Mouse (Mus musculus) liver, embryonic 13.5 days (tissue): ENCODE results near the gene Rbms3. TPM values are rescaled to one million over a fixed set of nuclear protein-coding genes. Genes with fewer than 3 reads are reported as not detected.

Source experiments
- ATAC-seq: fragments of 200-750 bp; cut with Nextera tagmentation; 2 replicates; pipeline ENCODE4 v1.8.0; 2017; ENCODE audit warnings: low read depth, mild to moderate bottlenecking, moderate number of reproducible peaks, moderate library complexity
- DNase-seq: peaks from one replicate; pipeline ENCODE4 v3.0.0; 2022
- H3K27ac ChIP-seq: fragments of 300-500 bp; sonication (generic); 2 replicates; pipeline ENCODE4 v1.5.1; 2015; ENCODE audit warnings: moderate library complexity, mild to moderate bottlenecking, inconsistent platforms
- H3K27me3 ChIP-seq: fragments of 300-500 bp; sonication (generic); 2 replicates; pipeline ENCODE4 v1.6.1; 2015; ENCODE audit warnings: mild to moderate bottlenecking, inconsistent platforms
- H3K36me3 ChIP-seq: fragments of 300-500 bp; sonication (generic); 2 replicates; pipeline ENCODE4 v1.6.1; 2015; ENCODE audit warnings: mild to moderate bottlenecking, inconsistent platforms
- H3K4me1 ChIP-seq: fragments of 300-500 bp; sonication (generic); replicated peaks from 2 replicates; pipeline ENCODE4 v1.6.1; 2015; ENCODE audit warnings: inconsistent platforms
- H3K4me2 ChIP-seq: fragments of 300-500 bp; sonication (generic); 2 replicates; pipeline ENCODE4 v1.6.1; 2015; ENCODE audit warnings: inconsistent platforms, mild to moderate bottlenecking, moderate library complexity
- H3K4me3 ChIP-seq: fragments of 300-500 bp; sonication (generic); replicated peaks from 2 replicates; pipeline ENCODE4 v1.5.1; 2015; ENCODE audit warnings: mild to moderate bottlenecking, inconsistent platforms
- H3K9ac ChIP-seq: fragments of 300-500 bp; sonication (generic); 2 replicates; pipeline ENCODE4 v1.6.1; 2015; ENCODE audit warnings: mild to moderate bottlenecking, inconsistent platforms
- H3K9me3 ChIP-seq: fragments of 300-500 bp; sonication (generic); replicated peaks from 2 replicates; pipeline ENCODE4 v1.6.1; 2016; ENCODE audit warnings: inconsistent platforms
- WGBS: fragments of 180-500 bp; shearing (Covaris S2); methylation state at CpG from one replicate; pipeline ENCODE4 v1.1.7; 2015; ENCODE audit not compliant: insufficient replicate concordance; 5-methylcytosine and 5-hydroxymethylcytosine counted together
- polyA plus RNA-seq: library from polyadenylated mRNA; unstranded; fragments of >200 nt; fragmentation: Nextera tagmentation; extraction: Ambion mirVana; gene quantifications from 2 replicates; pipeline ENCODE4 v1.2.1, GENCODE M21; 2015

Gene Rbms3
- polyA plus RNA-seq, 1 experiment from 2014 or later = 5.1 TPM

DNA sequence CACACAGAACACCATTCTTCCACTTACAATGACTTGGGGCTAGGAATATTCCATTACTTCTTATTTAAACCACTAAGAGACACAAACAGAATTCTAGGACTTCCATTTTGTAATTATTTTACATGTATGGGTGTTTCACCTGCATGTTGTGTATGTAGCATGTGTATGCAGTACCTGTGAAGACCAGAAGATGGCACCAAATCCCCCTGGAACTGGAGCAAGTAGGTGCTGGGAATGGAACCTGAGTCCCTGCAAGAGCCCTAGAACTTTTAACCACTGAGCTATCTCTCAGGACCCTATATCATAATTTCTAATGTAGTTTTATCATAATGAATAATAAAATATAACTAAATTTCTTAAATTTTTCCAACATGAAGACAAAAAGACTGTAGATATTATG is 319.9 kb downstream of the Rbms3 start:
- no peak overlapping the region for H3K27ac ChIP-seq
- no peak overlapping the region for H3K9ac ChIP-seq
- no peak overlapping the region for H3K4me2 ChIP-seq
- H3K4me3 ChIP-seq = no peak overlapping the region
- H3K36me3 ChIP-seq = no peaks in the 10 kb centered on the region
- ATAC-seq (no peak), DNase-seq (no peak)
- H3K27me3 ChIP-seq = no peaks in the 10 kb centered on the region
- peaks cover 6% of the 10 kb centered on the region for H3K9me3 ChIP-seq
- H3K4me1 ChIP-seq = no peaks in the 10 kb centered on the region

DNA sequence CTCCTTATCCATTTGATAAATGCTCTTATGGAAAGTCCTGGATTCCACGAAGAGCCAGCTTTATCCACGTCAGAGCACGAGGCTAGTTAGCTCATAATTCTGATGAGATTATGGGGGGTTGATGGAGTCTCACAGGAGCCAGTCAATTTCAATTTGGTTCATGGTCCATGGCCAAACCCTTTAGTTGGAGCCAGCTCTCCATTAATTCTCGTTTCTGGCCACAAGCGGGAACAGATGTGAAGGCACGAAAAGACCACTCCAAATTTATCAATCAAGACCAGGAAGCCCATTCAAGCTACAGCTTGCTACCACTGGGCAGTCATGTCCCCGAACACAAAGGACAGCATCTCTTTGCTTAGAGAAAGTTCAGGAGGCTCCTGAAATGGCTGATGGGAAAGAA is 330.7 kb downstream of the Rbms3 start:
- H3K4me2 ChIP-seq = no peak overlapping the region
- no peaks in the 10 kb centered on the region for H3K4me1 ChIP-seq
- H3K36me3 ChIP-seq = no peaks in the 10 kb centered on the region
- ATAC-seq (no peak), DNase-seq (no peak)
- WGBS = 69% methylated on average over 7 of the region's 7 CpGs
- no peak overlapping the region for H3K4me3 ChIP-seq
- no peak overlapping the region for H3K9ac ChIP-seq
- no peaks in the 10 kb centered on the region for H3K27me3 ChIP-seq
- no peak overlapping the region for H3K27ac ChIP-seq
- H3K9me3 ChIP-seq = no peaks in the 10 kb centered on the region

DNA sequence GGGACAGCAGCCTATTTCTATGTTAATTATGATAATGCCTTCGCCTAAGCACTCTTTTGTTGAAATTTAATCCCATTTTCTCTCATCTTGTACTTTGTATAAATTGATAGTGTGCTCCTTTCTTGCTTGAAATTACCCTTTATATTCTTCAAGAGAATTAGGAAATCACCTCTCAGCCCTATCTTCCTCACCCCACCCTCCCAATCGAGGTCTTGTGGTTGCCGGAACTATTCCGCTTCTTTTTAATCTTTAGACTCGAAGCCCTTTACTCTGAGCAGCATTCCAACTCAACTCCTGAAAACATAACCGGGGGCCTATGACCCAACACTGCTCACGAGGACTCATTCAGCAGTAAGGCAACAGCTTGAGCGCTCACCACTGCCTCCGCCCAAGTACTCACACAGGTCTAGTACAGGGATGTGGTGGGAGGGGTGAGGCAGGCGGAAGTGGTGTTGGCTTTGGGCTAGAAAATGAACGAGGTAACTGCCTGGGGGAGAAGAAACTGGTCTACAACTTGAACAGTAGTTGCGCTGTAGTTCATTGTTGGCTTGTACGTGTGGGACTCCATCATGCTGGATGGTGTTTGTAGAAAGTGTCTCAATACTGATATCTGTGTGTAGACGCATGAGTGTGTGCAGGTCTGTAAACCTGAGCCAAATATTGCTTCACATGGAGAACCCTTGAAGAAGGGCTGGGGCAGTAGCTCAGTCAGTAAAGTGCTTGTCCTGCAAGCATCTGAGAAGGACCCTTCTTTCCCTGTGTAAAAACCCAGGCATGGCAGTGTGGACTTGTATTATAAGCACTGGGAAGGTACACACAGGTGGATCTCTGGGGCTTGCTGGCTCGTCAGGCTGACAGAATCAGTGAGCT is 331.8 kb downstream of the Rbms3 start:
- Histone ChIP-seq H3K27ac (no peak overlapping the region), H3K36me3 (no peaks in the 10 kb centered on the region), H3K4me1 (no peaks in the 10 kb centered on the region), H3K9ac (no peak overlapping the region), H3K9me3 (no peaks in the 10 kb centered on the region), H3K4me2 (no peak overlapping the region), H3K4me3 (no peak overlapping the region), H3K27me3 (no peaks in the 10 kb centered on the region)
- DNase-seq (no peak), ATAC-seq (no peak)
- WGBS = 48% methylated on average over 15 of the region's 15 CpGs

DNA sequence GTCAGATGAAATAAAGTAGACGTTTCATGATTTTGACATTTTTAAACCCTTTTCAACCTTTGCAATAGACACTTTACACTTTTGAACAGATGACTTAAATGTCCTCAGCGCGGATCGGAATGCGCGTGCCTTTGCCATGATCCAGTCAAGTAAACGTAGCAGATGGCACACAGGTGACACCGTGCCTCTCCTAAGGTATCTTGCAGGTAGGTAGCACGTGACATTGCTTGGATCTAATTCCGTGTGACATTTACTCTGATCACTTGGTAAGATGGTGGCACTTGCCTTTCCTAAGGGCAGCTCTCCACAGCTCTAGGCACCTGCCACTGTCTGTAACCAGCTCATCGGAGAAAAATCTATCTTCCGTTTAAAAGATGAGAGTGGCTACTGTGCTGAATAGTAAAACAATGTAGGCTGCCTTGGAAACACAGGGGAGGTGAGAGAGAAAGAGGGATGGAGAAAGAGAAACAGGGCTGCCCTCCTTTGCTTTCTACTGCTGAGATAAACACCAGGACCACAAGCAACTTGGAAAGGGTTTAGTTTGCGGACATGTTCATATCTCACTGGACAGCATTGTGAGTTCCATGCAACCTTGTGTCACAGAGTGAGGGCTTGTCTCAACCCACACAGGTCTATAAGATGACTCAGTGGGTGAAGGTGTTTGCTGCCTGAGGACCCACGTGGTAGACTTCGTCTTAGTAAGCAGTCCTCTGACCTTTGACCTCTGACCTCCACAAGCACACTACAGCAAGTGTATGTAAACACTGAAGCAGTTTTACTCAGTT is 338.5 kb downstream of the Rbms3 start:
- Histone ChIP-seq H3K36me3 (no peaks in the 10 kb centered on the region), H3K27me3 (no peaks in the 10 kb centered on the region), H3K27ac (no peak overlapping the region), H3K4me3 (no peak overlapping the region), H3K9me3 (no peaks in the 10 kb centered on the region), H3K4me1 (no peaks in the 10 kb centered on the region), H3K4me2 (no peak overlapping the region), H3K9ac (no peak overlapping the region)
- 72% methylated on average over 15 of the region's 15 CpGs for WGBS
- ATAC-seq (no peak), DNase-seq (no peak)

DNA sequence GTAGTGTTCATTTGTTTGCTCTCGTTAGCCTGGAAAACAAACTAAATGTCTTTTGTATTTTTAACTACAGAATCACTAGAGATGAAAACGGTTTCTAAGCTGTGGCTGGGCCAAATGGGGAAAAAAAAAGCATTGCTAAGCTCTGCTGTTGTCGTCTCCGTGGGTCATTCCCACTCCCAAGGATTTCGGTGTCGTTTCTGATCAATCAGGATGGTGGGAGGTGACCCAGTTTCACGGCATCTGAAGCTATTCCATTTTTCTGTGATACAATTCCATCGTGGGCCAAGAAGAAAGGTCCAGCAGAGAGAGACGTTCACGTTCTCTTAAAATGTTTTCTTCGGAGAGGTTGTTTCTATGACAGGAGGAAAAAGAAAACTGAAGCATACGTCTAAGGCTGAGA is 354.9 kb downstream of the Rbms3 start:
- Histone ChIP-seq H3K4me2 (no peak overlapping the region), H3K36me3 (no peaks in the 10 kb centered on the region), H3K9me3 (no peaks in the 10 kb centered on the region), H3K27ac (no peak overlapping the region), H3K9ac (no peak overlapping the region), H3K27me3 (no peaks in the 10 kb centered on the region), H3K4me1 (no peaks in the 10 kb centered on the region), H3K4me3 (no peak overlapping the region)
- no peak for ATAC-seq
- 70% methylated on average over 12 of the region's 12 CpGs for WGBS
- DNase-seq = no peak

DNA sequence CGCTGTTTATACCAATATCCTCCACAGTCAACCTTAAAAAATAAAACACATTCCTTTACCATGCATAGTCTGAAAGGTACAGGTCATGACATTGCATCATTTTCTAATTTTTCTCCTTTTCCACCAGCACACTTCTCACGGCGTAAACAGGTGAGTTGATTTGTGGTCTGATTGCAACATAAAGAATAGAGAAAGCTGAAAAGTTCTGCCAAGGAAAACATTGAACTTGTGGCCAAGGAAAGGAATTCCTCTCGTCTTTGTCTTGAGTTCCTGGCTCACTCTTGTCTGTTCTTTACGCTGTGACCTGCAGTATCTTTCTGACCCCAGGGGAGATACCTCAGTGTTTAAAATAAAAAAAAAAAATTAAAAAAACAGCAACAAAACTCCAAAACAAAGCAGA is 370.1 kb downstream of the Rbms3 start:
- 69% methylated on average over 5 of the region's 5 CpGs for WGBS
- no peak for ATAC-seq

DNA sequence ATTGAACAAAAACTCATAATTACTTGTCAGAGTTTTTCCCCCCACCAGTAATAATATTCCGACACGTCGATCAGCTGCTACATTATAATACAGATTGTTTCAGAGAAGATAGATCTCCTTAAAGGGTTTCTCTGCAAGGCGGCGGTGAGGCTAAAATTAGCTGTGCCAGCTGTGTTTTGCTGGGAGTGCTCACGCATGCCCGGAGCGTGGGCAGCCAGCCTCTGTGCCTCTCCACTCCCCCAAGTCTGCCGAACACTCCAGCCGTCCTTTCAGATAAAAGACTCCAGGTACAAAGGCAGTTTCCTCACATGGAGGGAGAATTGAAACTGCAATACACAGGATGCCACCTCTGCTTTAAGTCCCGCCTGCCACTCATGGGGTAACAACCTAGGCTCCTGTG is 376.4 kb downstream of the Rbms3 start:
- WGBS = 45% methylated on average over 11 of the region's 11 CpGs
- Histone ChIP-seq H3K9me3 (no peaks in the 10 kb centered on the region), H3K9ac (no peak overlapping the region), H3K27me3 (no peaks in the 10 kb centered on the region), H3K27ac (no peak overlapping the region), H3K4me3 (no peak overlapping the region), H3K4me2 (no peak overlapping the region), H3K4me1 (no peaks in the 10 kb centered on the region), H3K36me3 (no peaks in the 10 kb centered on the region)
- ATAC-seq (no peak), DNase-seq (no peak)

More for the DNA sequence above, 370.1 kb downstream of the Rbms3 start:
- Histone ChIP-seq H3K4me3 (no peak overlapping the region), H3K4me1 (no peaks in the 10 kb centered on the region), H3K4me2 (no peak overlapping the region), H3K36me3 (no peaks in the 10 kb centered on the region), H3K9me3 (no peaks in the 10 kb centered on the region), H3K9ac (no peak overlapping the region), H3K27me3 (no peaks in the 10 kb centered on the region), H3K27ac (no peak overlapping the region)
- no peak for DNase-seq

DNA sequence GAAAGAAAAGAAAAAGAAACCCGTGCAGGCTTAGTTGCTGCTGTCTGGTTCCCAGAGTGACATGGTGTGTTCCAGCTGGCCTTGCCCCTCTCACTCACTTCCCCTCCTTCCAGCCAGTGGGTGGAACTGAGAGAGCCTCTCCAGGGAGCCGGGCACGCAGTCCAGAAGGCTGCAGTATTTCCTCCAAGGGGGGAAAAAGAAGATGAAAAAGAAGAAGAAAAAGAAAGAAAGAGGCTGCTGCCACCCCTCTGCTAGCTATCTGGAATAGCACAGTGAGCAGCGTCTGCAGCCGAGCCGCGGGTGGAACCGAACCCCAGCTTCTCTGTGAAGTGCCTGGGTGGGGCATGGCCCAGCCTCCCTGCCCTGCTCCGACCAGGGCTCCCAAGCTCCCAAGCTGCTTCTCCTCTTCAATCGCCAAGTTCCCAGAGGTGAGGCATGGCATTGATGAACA is 377.3 kb downstream of the Rbms3 start:
- no peak for ATAC-seq
- 0 out of 2 replicates have a peak overlapping the region, but pooled peaks have one; percentile 57 for H3K9ac ChIP-seq
- H3K9me3 ChIP-seq = no peaks in the 10 kb centered on the region
- no peak overlapping the region for H3K27ac ChIP-seq
- H3K36me3 ChIP-seq = no peaks in the 10 kb centered on the region
- peak overlapping the region; percentile 57 for H3K4me2 ChIP-seq
- peak overlapping the region; percentile 51 for H3K4me3 ChIP-seq
- 0% methylated on average over 10 of the region's 10 CpGs for WGBS
- no peaks in the 10 kb centered on the region for H3K27me3 ChIP-seq
- no peak for DNase-seq
- H3K4me1 ChIP-seq = 0 out of 2 replicates have a peak, but pooled peaks cover 4% of the 10 kb centered on the region

DNA sequence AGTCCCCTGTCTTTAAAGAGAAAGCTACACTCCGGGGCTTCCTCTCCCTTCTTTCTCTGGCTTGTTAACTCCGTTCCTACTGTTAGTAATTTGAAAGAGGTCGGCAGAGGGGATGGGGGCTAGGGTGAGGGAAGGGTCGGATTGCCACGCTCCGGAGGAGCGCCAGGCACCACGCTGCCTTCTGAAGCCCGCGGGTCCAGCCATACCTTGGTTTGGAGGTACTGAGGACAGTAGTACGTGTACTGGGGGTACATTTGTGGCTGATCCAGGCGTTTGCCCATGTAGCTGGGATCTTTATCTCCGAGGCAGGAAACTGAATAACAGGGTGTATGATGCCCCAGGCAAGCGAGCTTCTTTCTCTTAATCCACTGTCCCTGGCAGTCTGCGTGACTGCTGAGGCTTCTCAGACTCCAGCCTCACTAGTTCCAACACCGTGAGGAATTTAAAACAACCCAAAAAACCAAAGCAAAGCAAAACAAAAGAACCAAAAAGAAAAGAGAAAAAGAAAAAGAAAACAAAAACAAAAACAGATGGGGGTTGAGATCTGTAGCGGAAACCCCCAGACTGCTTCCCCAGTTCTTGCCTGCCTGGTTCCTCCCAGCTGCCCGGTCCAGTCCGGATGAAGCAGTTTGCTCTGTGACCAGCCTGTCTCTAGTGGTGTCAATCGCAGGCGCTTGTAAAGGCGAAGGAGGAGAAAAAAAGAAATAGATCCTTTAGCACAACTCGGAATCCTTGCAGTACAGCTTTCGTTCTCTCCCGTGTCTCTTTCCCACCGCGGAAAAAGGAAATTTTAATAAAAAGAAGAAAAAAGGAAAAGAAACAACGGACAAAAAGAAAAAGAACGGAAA is 378.0 kb downstream of the Rbms3 start:
- Histone ChIP-seq H3K27ac (no peak overlapping the region), H3K9me3 (no peaks in the 10 kb centered on the region), H3K4me3 (peak overlapping the region; percentile 51), H3K36me3 (no peaks in the 10 kb centered on the region), H3K4me2 (peak overlapping the region; percentile 57), H3K4me1 (peaks cover 7% of the 10 kb centered on the region), H3K27me3 (no peaks in the 10 kb centered on the region), H3K9ac (peak overlapping the region; percentile 57)
- WGBS = 1% methylated on average over 29 of the region's 29 CpGs
- ATAC-seq = no peak
- DNase-seq = no peak

DNA sequence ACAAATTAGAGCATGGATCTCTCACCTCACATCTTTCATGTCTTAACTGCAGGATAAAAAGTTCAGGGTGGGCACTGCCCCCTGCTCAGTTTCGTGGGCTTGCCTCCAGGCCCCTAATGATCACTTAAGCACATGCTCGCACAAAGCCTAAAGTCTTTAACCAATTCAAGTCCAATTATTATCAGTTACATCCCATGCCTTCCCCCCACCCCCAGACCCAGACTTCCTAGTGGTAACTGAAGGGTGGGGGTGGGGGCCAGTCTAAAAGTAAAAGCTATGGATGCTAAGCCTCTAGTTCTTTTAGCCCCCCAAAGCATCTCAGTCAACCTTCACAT is 378.9 kb downstream of the Rbms3 start:
- H3K9me3 ChIP-seq = no peaks in the 10 kb centered on the region
- DNase-seq = no peak
- 29% methylated on average over 2 of the region's 2 CpGs for WGBS
- H3K4me2 ChIP-seq = peak overlapping the region; percentile 57
- no peak for ATAC-seq
- H3K27ac ChIP-seq = no peak overlapping the region
- peak overlapping the region; percentile 57 for H3K9ac ChIP-seq
- H3K36me3 ChIP-seq = no peaks in the 10 kb centered on the region
- H3K27me3 ChIP-seq = no peaks in the 10 kb centered on the region
- H3K4me1 ChIP-seq = peaks cover 12% of the 10 kb centered on the region
- peak overlapping the region; percentile 51 for H3K4me3 ChIP-seq
